Mouse (Mus musculus) ES-Bruce4 (cell line): ENCODE results near the gene Ropn1l. TPM values are rescaled to one million over a fixed set of nuclear protein-coding genes. Genes with fewer than 3 reads are reported as not detected.

ENCODE experiments used
- H3K27ac ChIP-seq: 2 replicates; pipeline ENCODE4 v1.5.1; 2012; ENCODE audit warnings: low read length, inconsistent platforms; ENCODE audit not compliant: insufficient read depth
- H3K27me3 ChIP-seq: 2 replicates; pipeline ENCODE4 v1.6.1; 2012; ENCODE audit warnings: mild to moderate bottlenecking, low read length, inconsistent platforms; ENCODE audit not compliant: control insufficient read depth, poor library complexity, insufficient read depth, severe bottlenecking
- H3K36me3 ChIP-seq: 2 replicates; pipeline ENCODE4 v1.6.1; 2012; ENCODE audit warnings: inconsistent platforms, mild to moderate bottlenecking, low read length, moderate library complexity; ENCODE audit not compliant: control insufficient read depth, poor library complexity, insufficient read depth, severe bottlenecking
- H3K4me1 ChIP-seq: one replicate; pipeline ENCODE4 v1.8.1; 2011; ENCODE audit warnings: low read length; ENCODE audit not compliant: control insufficient read depth, insufficient read depth
- H3K4me3 ChIP-seq: 2 replicates; pipeline ENCODE4 v1.5.1; 2011; ENCODE audit warnings: low read depth, mild to moderate bottlenecking, low read length
- H3K9ac ChIP-seq: 2 replicates; pipeline ENCODE4 v1.6.1; 2012; ENCODE audit warnings: low read depth, mild to moderate bottlenecking, inconsistent platforms; ENCODE audit not compliant: poor library complexity, severe bottlenecking
- H3K9me3 ChIP-seq: replicated peaks from 2 replicates; pipeline ENCODE4 v1.6.1; 2012; ENCODE audit warnings: mild to moderate bottlenecking, low read length, inconsistent platforms; ENCODE audit not compliant: control insufficient read depth, poor library complexity, insufficient read depth, severe bottlenecking
- CTCF ChIP-seq: IDR thresholded peaks from one replicate; pipeline ENCODE4 v1.8.1; 2011; ENCODE audit warnings: low read depth, low read length
- EP300 ChIP-seq: IDR thresholded peaks from 2 replicates; pipeline ENCODE4 v1.6.1; 2011; ENCODE audit warnings: low read depth, low read length; ENCODE audit not compliant: insufficient read depth
- POLR2A ChIP-seq: IDR thresholded peaks from one replicate; pipeline ENCODE4 v1.8.1; 2011; ENCODE audit warnings: low read length; ENCODE audit not compliant: insufficient read depth
- polyA plus RNA-seq: library from polyadenylated mRNA; stranded (reverse); fragments of >200 nt; gene quantifications from 2 replicates; pipeline ENCODE4 v1.2.4, GENCODE M21; 2011; ENCODE audit warnings: low read depth; ENCODE audit not compliant: missing spikeins, insufficient read depth, insufficient read length

The Ropn1l gene
- polyA plus RNA-seq, 1 experiment = 1.5 TPM

DNA sequence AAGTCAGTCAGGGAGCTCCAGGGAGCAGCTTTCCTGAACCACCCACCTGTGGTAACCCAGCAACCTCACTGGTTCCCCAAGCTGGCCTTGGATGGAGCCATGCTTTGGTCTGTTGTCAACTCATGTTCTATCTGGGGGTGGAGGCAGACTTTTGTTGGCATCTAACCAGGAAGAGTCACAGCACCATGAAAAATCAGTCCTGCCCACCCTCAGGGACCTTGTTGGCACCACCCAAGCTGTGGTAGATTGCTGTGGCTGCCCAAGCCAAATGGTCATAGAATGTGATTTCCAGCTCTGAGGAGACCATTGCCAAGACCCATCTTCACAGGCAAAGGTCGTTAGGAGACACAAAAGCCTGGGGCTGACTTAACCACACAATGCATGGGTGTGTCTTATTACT lies 17.5 kb downstream of the Ropn1l start:
- Histone ChIP-seq H3K4me1 (no peaks in the 10 kb centered on the region), H3K9me3 (no peaks in the 10 kb centered on the region), H3K4me3 (no peak overlapping the region), H3K9ac (no peak overlapping the region), H3K36me3 (no peaks in the 10 kb centered on the region), H3K27ac (no peak overlapping the region), H3K27me3 (no peaks in the 10 kb centered on the region)
- TF ChIP-seq EP300 (no peak), CTCF (no peak), POLR2A (no peak)

DNA sequence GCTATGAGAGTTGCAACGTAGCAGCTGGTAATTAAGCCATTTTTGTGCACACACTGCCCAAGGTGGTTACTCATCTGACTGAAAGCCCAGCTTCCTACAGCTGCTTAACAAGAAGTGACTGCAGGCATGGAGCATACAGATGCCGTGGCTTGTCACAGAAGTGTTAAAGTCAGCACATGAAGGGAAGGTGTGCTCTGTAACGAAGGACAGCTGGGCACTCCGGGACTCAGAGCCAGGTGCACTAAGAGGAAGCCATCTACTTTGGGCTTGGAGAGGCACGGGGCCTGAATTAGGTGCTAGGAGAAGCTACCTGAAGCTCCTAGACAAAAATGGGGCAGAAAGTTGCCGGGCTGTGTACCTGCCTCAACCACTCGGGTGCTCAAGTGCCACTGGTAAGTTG lies 19.8 kb downstream of the Ropn1l start:
- no peak overlapping the region for H3K27ac ChIP-seq
- no peak overlapping the region for H3K9ac ChIP-seq
- no peak for TF ChIP-seq EP300
- no peaks in the 10 kb centered on the region for H3K4me1 ChIP-seq
- no peaks in the 10 kb centered on the region for H3K36me3 ChIP-seq
- H3K27me3 ChIP-seq = no peaks in the 10 kb centered on the region
- H3K4me3 ChIP-seq = no peak overlapping the region
- no peaks in the 10 kb centered on the region for H3K9me3 ChIP-seq

DNA sequence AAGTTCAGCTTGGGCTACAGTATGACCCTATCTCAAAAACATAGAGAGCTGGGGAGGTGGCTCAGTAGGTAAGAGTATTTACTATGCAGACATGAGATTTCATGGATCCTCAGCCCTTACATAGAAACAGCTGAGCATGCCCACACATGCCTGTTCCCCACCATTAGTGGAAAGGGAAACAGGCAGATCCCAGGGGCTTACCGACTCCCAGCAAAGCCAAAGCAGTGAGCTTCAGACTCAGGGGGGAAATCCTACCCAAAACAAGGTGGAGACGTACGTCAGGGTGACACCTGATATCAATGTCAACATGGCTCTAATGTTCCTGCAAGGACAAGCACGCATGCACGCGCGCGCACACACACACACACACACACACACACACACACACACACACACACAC lies 21.7 kb downstream of the Ropn1l start:
- Histone ChIP-seq H3K4me1 (no peaks in the 10 kb centered on the region), H3K9me3 (no peaks in the 10 kb centered on the region), H3K27ac (no peak overlapping the region), H3K4me3 (no peak overlapping the region), H3K9ac (no peak overlapping the region), H3K27me3 (no peaks in the 10 kb centered on the region), H3K36me3 (no peaks in the 10 kb centered on the region)
- TF ChIP-seq CTCF (no peak), POLR2A (no peak), EP300 (no peak)

DNA sequence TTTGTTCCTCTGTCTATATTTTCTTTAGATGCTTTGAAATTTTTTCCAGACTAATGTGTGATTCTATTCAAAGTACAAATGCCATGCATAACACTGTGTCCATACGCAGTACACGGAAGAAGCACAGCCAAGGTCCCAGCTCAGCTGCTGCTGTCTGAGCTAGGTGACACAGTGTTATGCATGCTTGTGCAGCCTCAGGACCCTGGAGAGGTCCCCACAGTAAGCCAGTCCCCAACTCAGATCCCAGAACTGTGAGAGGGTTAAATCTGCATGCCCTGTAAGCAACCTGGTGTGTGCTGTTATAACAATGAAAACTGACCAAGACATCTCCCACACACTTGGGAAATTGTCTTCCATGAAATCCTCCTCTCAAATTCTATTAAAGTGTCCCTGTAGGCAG lies 23.5 kb downstream of the Ropn1l start:
- Histone ChIP-seq H3K36me3 (no peaks in the 10 kb centered on the region), H3K9ac (no peak overlapping the region), H3K27me3 (no peaks in the 10 kb centered on the region), H3K27ac (no peak overlapping the region), H3K4me1 (no peaks in the 10 kb centered on the region), H3K9me3 (no peaks in the 10 kb centered on the region), H3K4me3 (no peak overlapping the region)
- TF ChIP-seq EP300 (no peak), POLR2A (no peak), CTCF (no peak)

DNA sequence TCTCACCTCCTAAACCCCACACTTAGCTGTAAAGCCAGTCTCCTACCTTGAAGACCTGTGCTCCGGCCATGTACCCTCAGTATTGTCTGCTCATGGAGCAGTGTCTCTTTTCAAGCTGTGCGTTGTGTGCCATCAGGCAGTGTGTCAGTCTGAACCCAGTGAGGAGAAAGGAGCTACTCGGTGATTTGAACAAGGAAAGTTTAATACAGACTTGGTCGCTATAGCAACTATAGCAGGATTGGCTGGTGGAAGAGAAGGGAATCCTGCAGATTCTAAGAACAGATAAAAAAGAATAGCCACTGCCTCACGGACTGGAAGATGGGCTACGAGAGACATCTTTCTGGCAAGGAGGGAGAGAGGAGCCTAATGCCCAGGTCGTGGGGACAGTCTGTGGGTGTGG lies 24.1 kb downstream of the Ropn1l start:
- Histone ChIP-seq H3K27ac (no peak overlapping the region), H3K9me3 (no peaks in the 10 kb centered on the region), H3K27me3 (no peaks in the 10 kb centered on the region), H3K36me3 (no peaks in the 10 kb centered on the region), H3K4me3 (no peak overlapping the region), H3K9ac (no peak overlapping the region), H3K4me1 (no peaks in the 10 kb centered on the region)
- TF ChIP-seq POLR2A (no peak), EP300 (no peak), CTCF (no peak)

DNA sequence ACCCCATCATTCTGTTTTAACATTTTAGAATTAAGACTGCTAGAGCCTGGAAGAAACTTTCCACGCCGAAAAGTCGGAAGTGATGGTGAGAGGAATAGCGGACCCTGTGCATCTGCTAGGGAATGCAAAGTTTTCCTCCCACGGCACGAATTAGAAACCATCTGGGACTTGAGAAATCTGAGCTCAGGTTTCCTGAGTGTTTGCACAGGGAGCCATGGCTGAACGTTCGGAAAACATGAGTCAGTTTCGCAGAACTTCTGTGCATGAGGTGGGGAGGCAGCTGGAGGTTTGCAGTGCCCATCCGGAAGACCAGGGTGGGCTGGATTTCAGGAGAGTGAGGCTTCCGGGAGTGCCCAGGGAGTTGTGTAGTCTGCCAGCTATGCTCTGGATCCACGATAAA lies 25.0 kb downstream of the Ropn1l start:
- Histone ChIP-seq H3K36me3 (no peaks in the 10 kb centered on the region), H3K4me1 (no peaks in the 10 kb centered on the region), H3K9ac (no peak overlapping the region), H3K9me3 (no peaks in the 10 kb centered on the region), H3K27me3 (no peaks in the 10 kb centered on the region), H3K4me3 (no peak overlapping the region), H3K27ac (no peak overlapping the region)
- TF ChIP-seq POLR2A = no peak
- no peak for TF ChIP-seq EP300
